Comparison of ENCODE assay signal across 12 mouse cellular contexts in the genomic region with DNA sequence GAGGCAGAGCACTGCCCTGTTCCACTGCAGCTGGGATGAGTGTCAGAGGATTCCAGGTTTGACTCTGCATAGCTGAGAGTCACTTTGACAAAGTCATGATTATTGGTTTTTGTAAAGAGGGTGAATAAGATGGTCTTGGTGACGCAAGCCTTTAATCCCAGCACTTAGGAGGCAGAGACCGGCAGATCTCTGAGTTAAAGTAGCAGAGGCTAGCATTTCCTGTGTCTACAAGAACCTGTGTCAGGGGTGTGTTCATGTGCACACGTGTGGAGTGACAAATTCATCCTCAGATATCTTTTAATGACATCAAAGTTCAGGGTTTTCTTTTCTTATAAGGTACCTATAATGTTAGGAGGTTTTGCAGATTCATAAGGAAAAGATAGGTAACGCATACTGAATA.
"Had no signal": no experiment of that assay in that cellular context is flagged by ENCODE, and none has a peak within 500 bp of the region (broad histone marks: within the 10 kb centered on the region; RNA-seq: fewer than 3 reads in every experiment).

No protein-coding gene starts in this region.

- DNase-seq: kidney, adult 18-20 months; kidney, adult 9 months; kidney, postnatal 25 days; layer of hippocampus, postnatal 36 days; liver; liver, postnatal 0 days; lung, embryonic 14.5 days; retina, postnatal 1 day; thymus, adult 2 months; thymus, postnatal 4 days had no signal

- ATAC-seq: liver, postnatal 0 days; lung, postnatal 0 days; midbrain, embryonic 15.5 days had no signal
